Comparison of ENCODE assay signal across 21 mouse cellular contexts in genomic region chr3:104659758-104660157, GRCm38 (mm10). TPM values are rescaled to one million over a fixed set of nuclear protein-coding genes. Genes with fewer than 3 reads are reported as not detected.
DNase-seq lines count a peak whose midpoint lies in the region; ATAC-seq lines count a peak whose summit lies in the region.
"Had no signal": no experiment of that assay in that cellular context is flagged by ENCODE, and none has a peak within 500 bp of the region (broad histone marks: within the 10 kb centered on the region; RNA-seq: fewer than 3 reads in every experiment).

No protein-coding gene starts in this region.

- H3K9ac ChIP-seq in kidney, embryonic 15.5 days = no peak overlapping the region
- no peak overlapping the region for H3K9ac ChIP-seq in kidney, embryonic 16.5 days (replicated peaks; ENCODE audit: low read length)
- H3K9ac ChIP-seq in liver, embryonic 16.5 days (ENCODE audit: low read depth, low read length) = no peak overlapping the region
- H3K9ac ChIP-seq: forebrain, embryonic 12.5 days; heart, embryonic 15.5 days; limb, embryonic 15.5 days; lung, embryonic 15.5 days had no signal

- WGBS in kidney, embryonic 15.5 days = 82% methylated on average over 4 of the region's 4 CpGs
- 76% methylated on average over 4 of the region's 4 CpGs for WGBS in kidney, embryonic 16.5 days
- WGBS in liver, embryonic 16.5 days (ENCODE audit: insufficient replicate concordance) = 49% methylated on average over 4 of the region's 4 CpGs

- H3K9me3 ChIP-seq in kidney, embryonic 15.5 days (replicated peaks) = no peaks in the 10 kb centered on the region
- no peaks in the 10 kb centered on the region for H3K9me3 ChIP-seq in kidney, embryonic 16.5 days (ENCODE audit: low read length)
- no peaks in the 10 kb centered on the region for H3K9me3 ChIP-seq in liver, embryonic 16.5 days (replicated peaks; ENCODE audit: control insufficient read depth, low read length)
- H3K9me3 ChIP-seq: forebrain, embryonic 12.5 days; heart, embryonic 10.5 days; heart, embryonic 15.5 days; limb, embryonic 10.5 days; limb, embryonic 15.5 days; lung, embryonic 15.5 days had no signal

- H3K27ac ChIP-seq in kidney, embryonic 15.5 days = 0 out of 2 replicates have a peak overlapping the region, but pooled peaks have one; percentile 45
- H3K27ac ChIP-seq in kidney, embryonic 16.5 days (ENCODE audit: low read length) = no peak overlapping the region
- 0 out of 2 replicates have a peak overlapping the region, but pooled peaks have one; percentile 31 for H3K27ac ChIP-seq in liver, embryonic 16.5 days (ENCODE audit: low read length)
- H3K27ac ChIP-seq: forebrain, embryonic 12.5 days; heart, embryonic 10.5 days; layer of hippocampus, adult 2 months; limb, embryonic 10.5 days; limb, embryonic 15.5 days; lung, embryonic 15.5 days had no signal

- no peak for ATAC-seq in kidney, embryonic 15.5 days (replicated peaks; ENCODE audit: low FRiP score)
- no peak for ATAC-seq in kidney, embryonic 16.5 days (ENCODE audit: low FRiP score, low TSS enrichment)
- peak; percentile 41; the same call in 1 of the 2 replicates for ATAC-seq in erythroid progenitor cell, adult 5-6 weeks (replicated peaks; ENCODE audit: low FRiP score, poor library complexity, severe bottlenecking)
- peak; percentile 43; the same call in 1 of the 2 replicates for ATAC-seq in liver, embryonic 16.5 days (ENCODE audit: low read depth)
- ATAC-seq: hindbrain, embryonic 16.5 days had no signal

- no peak overlapping the region for H3K4me3 ChIP-seq in kidney, embryonic 15.5 days (replicated peaks)
- no peak overlapping the region for H3K4me3 ChIP-seq in kidney, embryonic 16.5 days (ENCODE audit: low read length)
- H3K4me3 ChIP-seq in liver, embryonic 16.5 days (ENCODE audit: low read depth, low read length) = no peak overlapping the region
- H3K4me3 ChIP-seq: erythroblast, embryonic 14.5 days; forebrain, embryonic 12.5 days; heart, embryonic 10.5 days; heart, embryonic 15.5 days; layer of hippocampus, adult 2 months; limb, embryonic 10.5 days; limb, embryonic 15.5 days; lung, embryonic 15.5 days had no signal

- H3K4me2 ChIP-seq in kidney, embryonic 15.5 days = no peak overlapping the region
- H3K4me2 ChIP-seq in kidney, embryonic 16.5 days (replicated peaks; ENCODE audit: low read depth, low read length) = no peak overlapping the region
- H3K4me2 ChIP-seq in liver, embryonic 16.5 days (ENCODE audit: low read depth, low read length) = no peak overlapping the region
- H3K4me2 ChIP-seq: forebrain, embryonic 12.5 days; heart, embryonic 15.5 days; limb, embryonic 15.5 days; lung, embryonic 15.5 days had no signal

- no peak for DNase-seq in urinary bladder, postnatal 10 days (ENCODE audit: low spot score)
- DNase-seq in embryo, embryonic 9.5 days (ENCODE audit: extremely low spot score) = no peak
- no peak for DNase-seq in right cerebral cortex, postnatal 10 days (ENCODE audit: low spot score in 2 of 2)
- DNase-seq: cerebellum, adult 11-12 months; gastrocnemius, postnatal 10 days; midbrain, embryonic 14.5 days; right cerebral cortex, postnatal 14 days; thymus, postnatal 25 days had no signal

- no peaks in the 10 kb centered on the region for H3K27me3 ChIP-seq in kidney, embryonic 15.5 days
- H3K27me3 ChIP-seq in kidney, embryonic 16.5 days (ENCODE audit: insufficient read depth, low read length) = no peaks in the 10 kb centered on the region
- no peaks in the 10 kb centered on the region for H3K27me3 ChIP-seq in liver, embryonic 16.5 days (ENCODE audit: control insufficient read depth, insufficient read depth, low read depth, low read length)
- H3K27me3 ChIP-seq: forebrain, embryonic 12.5 days; heart, embryonic 15.5 days; limb, embryonic 15.5 days; lung, embryonic 15.5 days had no signal

- H3K4me1 ChIP-seq in kidney, embryonic 15.5 days = peaks cover 26% of the 10 kb centered on the region
- H3K4me1 ChIP-seq in kidney, embryonic 16.5 days (ENCODE audit: insufficient read depth, low read length) = peaks cover 9% of the 10 kb centered on the region
- H3K4me1 ChIP-seq in liver, embryonic 16.5 days (ENCODE audit: control insufficient read depth, low read depth, low read length) = peaks cover 35% of the 10 kb centered on the region

- H3K36me3 ChIP-seq in kidney, embryonic 15.5 days = peaks cover 24% of the 10 kb centered on the region
- peaks cover 2% of the 10 kb centered on the region; the same call in 1 of the 2 replicates for H3K36me3 ChIP-seq in kidney, embryonic 16.5 days (ENCODE audit: insufficient read depth, low read length)
- H3K36me3 ChIP-seq in liver, embryonic 16.5 days (ENCODE audit: control insufficient read depth, insufficient read depth) = peaks cover 32% of the 10 kb centered on the region
- H3K36me3 ChIP-seq: lung, embryonic 15.5 days had no signal

RNA-seq across cellular contexts. Expression of gene Slc16a1, which starts 21.3 kb away (rescaled TPM):
- 47.9 and 48.5 TPM in 2 replicates for polyA plus RNA-seq in kidney, embryonic 15.5 days (2015; fragmentation: Nextera tagmentation; extraction: Ambion mirVana)
- polyA plus RNA-seq in kidney, embryonic 16.5 days (2015; fragmentation: Nextera tagmentation; extraction: Ambion mirVana) = 44.0 and 48.7 TPM in 2 replicates
- 334 and 364 TPM in 2 replicates for total RNA-seq in erythroid progenitor cell, adult 5-6 weeks (2015; ENCODE audit: low replicate concordance)
- 431 and 500 TPM in 2 replicates for total RNA-seq in erythroid progenitor cell, adult 5-6 weeks (2017; ENCODE audit: low replicate concordance)
- polyA plus RNA-seq in liver, embryonic 16.5 days (2015; fragmentation: Nextera tagmentation; extraction: Ambion mirVana) = 87.4 and 87.5 TPM in 2 replicates

Comparison
In these comparisons a context has a peak if more than half of its experiments do, and no peak if none do; other contexts are left out.
1. ATAC-seq: peak in erythroid progenitor cell, adult 5-6 weeks (single experiment) and liver, embryonic 16.5 days (single experiment); none in kidney, embryonic 15.5 days (single experiment) and kidney, embryonic 16.5 days (single experiment).